Mouse (Mus musculus) T-helper 2 cell (primary cell): ENCODE measurements around the gene Traf7.

Source experiments
- in situ Hi-C: fragments of 300-600 bp; cut with MboI, MseI; formaldehyde crosslinking; loops from one replicate; pipeline ENCODE4 v1.15.1; 2025; ENCODE audit warnings: high pct_unique_total_duplicates

Traf7 gene

GRCm38 (mm10) chr17:24507129-24507664 lies 20.5 kb downstream of the Traf7 start:
- in situ Hi-C loops: no loop called here

GRCm38 (mm10) chr17:24506332-24507070 lies 21.2 kb downstream of the Traf7 start:
- in situ Hi-C loops: no loop called here

GRCm38 (mm10) chr17:24505286-24505955 lies 22.3 kb downstream of the Traf7 start:
- in situ Hi-C loops: no loop called here

- in situ Hi-C loops: no loop called here
These were observed 23.7 kb downstream of the Traf7 start for GRCm38 (mm10) chr17:24504085-24504484.

- in situ Hi-C loops: no loop called here
These were observed 25.5 kb downstream of the Traf7 start for GRCm38 (mm10) chr17:24502208-24502607.

- in situ Hi-C loops: no loop called here
These were observed 31.7 kb downstream of the Traf7 start for GRCm38 (mm10) chr17:24496026-24496425.

- in situ Hi-C loops: no loop called here
These were observed 32.3 kb downstream of the Traf7 start for GRCm38 (mm10) chr17:24495443-24495842.

- in situ Hi-C loops: no loop called here
These were observed 33.0 kb downstream of the Traf7 start for GRCm38 (mm10) chr17:24494627-24495335.

GRCm38 (mm10) chr17:24490399-24490798 lies 37.3 kb downstream of the Traf7 start:
- in situ Hi-C loops: no loop called here

- in situ Hi-C loops: no loop called here
These were observed 38.3 kb downstream of the Traf7 start for GRCm38 (mm10) chr17:24489265-24490030.

- in situ Hi-C loops: no loop called here
These were observed 39.0 kb downstream of the Traf7 start for GRCm38 (mm10) chr17:24488662-24489264.

- in situ Hi-C loops: no loop called here
These were observed 39.5 kb downstream of the Traf7 start, which contains the start of gene Caskin1 for GRCm38 (mm10) chr17:24488186-24488661. Caskin1 (plus strand) TSS chr17:24488601.

- in situ Hi-C loops: no loop called here
These were observed 42.5 kb downstream of the Traf7 start for GRCm38 (mm10) chr17:24485090-24485860.

GRCm38 (mm10) chr17:24483495-24483894 lies 44.2 kb downstream of the Traf7 start:
- in situ Hi-C loops: loop anchor here (5.0 kb wide), 1 partner anchor 39 kb away; no protein-coding TSS in a partner anchor

GRCm38 (mm10) chr17:24481027-24481815 lies 46.5 kb downstream of the Traf7 start:
- in situ Hi-C loops: loop anchor here (5.0 kb wide), 1 partner anchor 41 kb away; no protein-coding TSS in a partner anchor

- in situ Hi-C loops: loop anchor here (5.0 kb wide), 1 partner anchor 42 kb away; no protein-coding TSS in a partner anchor
These were observed 47.4 kb downstream of the Traf7 start for GRCm38 (mm10) chr17:24480201-24480826.

- in situ Hi-C loops: no loop called here
These were observed 48.3 kb downstream of the Traf7 start for GRCm38 (mm10) chr17:24479431-24479830.

GRCm38 (mm10) chr17:24478663-24479380 lies 48.9 kb downstream of the Traf7 start, which contains the start of gene Mlst8:
Mlst8 (minus strand) TSS chr17:24479078.
- in situ Hi-C loops: no loop called here
